Mouse (Mus musculus) kidney, adult 9 months (tissue): ENCODE measurements at regions not wholly inside any gene's neighbourhood (a gene's known extent, or its start where the extent isn't known, plus 50 kb on each side); places are given as distances from the start of the nearest gene placed in this dataset.

Experiments used
- DNase-seq: peaks from one replicate; pipeline ENCODE4 v3.0.0; 2022

- no peak for DNase-seq
These were observed 53.8 kb upstream of the Usp46 start for GRCm38 (mm10) chr5:74121861-74122630.

GRCm38 (mm10) chr5:74126015-74126896 lies 58.0 kb upstream of the Usp46 start:
- peak; percentile 67 for DNase-seq

- no peak for DNase-seq
These were observed 59.3 kb upstream of the Usp46 start for GRCm38 (mm10) chr5:74127518-74127917.

- DNase-seq, result no peak
These were observed 61.4 kb upstream of the Usp46 start for GRCm38 (mm10) chr5:74129636-74130035.

DNA sequence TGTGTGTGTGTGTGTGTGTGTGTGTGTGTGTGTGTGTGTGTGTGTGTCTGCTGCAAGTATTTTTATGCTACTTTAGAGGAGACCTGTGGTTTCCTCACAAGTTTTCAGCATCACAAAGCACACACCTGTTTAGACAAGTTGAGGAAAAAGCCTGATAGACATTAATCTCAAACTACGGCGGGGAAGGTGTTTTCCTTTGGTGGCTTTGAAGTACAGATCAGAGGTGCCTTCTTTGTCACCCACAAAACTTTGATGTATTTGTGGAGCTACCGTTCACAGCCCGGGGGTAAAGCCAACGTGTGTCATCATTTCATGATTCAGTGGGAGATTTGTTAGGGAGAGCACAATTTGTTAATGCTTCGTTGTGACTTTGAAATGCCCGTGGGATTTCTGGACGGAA lies 62.4 kb upstream of the Rasl11b start:
- no peak for DNase-seq

- DNase-seq, result peak; percentile 17
These were observed 58.7 kb upstream of the Rasl11b start for GRCm38 (mm10) chr5:74136377-74136776.

DNA sequence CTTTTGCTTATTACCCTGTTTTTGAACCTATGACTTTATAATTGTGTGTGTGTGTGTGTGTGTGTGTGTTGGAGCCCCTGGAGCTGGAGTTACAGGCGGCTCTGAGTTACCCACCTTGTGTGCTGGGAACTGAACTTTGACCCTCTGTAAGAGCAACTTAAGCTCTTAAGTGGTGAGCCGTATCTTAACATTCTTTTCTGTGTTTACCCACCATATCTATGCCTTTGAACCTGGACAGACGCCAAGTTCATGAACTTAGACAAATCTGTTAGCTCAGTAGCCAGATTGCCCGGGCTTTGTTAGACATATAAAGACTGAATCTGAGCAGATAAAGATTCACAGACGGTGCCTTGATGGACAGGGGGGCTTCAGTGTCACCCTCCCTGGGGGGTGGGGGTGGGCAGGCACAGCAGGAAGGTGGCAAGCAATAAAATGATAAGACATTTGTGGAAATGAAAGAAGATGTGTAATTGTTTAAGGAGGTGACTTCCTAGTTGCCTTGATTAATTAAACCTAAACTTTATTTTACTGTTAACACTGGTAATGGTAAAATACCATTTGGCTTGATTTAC lies 58.1 kb upstream of the Rasl11b start:
- DNase-seq, result no peak

DNA sequence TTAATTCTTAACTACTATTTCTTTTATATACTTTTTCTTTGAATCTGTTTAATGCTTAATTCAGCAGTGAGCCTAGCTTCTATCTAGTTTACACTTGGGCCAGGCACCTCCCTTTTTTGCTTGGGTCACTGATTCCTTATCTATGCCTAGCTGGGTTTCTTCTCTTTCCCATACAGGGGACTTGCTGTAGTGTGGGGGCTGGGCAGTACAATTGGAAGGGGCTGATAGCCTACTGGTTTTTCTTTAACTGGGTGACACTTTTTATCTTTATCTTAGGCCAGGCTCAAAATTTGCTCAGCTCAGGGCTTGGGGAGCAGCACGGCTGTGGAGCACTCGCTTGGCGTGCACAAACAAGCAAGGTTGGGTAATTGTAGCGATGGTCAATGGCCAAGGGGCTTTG lies 51.1 kb upstream of the Rasl11b start:
- no peak for DNase-seq

GRCm38 (mm10) chr5:74144765-74145164 lies 50.3 kb upstream of the Rasl11b start:
- DNase-seq, result no peak
